Mouse (Mus musculus): ENCODE data around the gene BC049715. TPM values are rescaled to one million over a fixed set of nuclear protein-coding genes. Genes with fewer than 3 reads are reported as not detected.
"Not testable (repeated sequence)": the region's sequence is repeated elsewhere in the genome, so short reads cannot be mapped to it uniquely, and the experiment has no call there.

Gene BC049715
- total RNA-seq (2014; fragmentation: Nextera tagmentation), result 0.96 and 1.2 TPM in 2 replicates
- 1.0 and 2.5 TPM in 2 replicates for total RNA-seq (2017)

DNA sequence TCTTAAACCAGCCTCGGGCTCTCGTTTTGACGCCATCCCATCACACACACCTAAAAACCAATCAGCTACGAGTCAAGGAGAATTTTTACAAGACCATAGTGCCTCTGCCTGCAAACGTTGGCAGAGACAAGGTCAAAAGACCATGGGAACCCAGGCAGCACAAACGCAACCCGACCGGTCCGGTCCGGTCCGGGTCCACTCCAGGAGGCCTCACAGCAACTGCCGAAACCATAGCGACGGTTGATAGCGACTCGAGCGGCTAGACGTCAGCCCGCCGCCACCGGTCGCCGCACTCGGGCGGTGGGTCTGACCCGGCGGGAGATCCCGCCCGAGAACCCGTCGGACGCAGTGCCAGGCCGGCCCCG lies at the start of gene BC049715:
Gene BC049715 (plus strand): TSS at position 111 of the 365 bp plus-strand sequence.
- peak; percentile 10; the same call in 1 of the 2 replicates for ATAC-seq (replicated peaks; ENCODE audit: low FRiP score, low TSS enrichment, poor library complexity, severe bottlenecking)

DNA sequence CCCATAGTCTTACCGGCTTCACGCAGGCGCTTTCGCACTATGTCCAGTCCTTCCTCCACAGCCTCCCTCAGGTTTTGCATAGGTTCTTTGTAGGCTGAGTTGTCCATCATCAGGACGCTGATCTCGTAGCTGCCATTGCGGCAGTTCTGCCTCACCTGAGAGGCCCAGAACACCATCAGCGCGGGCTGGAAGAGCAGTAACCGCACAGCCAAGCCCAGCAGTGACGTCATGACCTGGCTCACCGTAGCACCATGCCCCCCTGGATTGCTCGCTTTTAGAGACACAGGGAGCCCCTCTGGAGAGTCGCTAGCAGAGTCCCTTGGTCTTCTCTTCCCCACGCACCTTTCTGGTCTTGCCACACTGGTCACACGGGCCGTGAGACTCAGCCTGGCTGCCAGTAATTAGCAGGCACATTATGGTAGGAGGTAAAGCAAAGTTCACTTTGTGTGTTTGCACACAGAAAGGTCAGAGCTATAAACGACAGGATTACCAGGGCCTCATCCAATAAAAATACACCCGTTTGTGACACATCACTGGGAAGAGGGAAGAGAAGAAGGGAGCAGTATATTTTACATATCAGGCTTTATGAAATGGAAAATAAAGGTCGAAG lies 45.9 kb upstream of the BC049715 start, which contains the start of gene Gucy2c:
Gene Gucy2c (minus strand): TSS at position 389 of the 610 bp plus-strand sequence.
- ATAC-seq (replicated peaks; ENCODE audit: low FRiP score, low TSS enrichment, poor library complexity, severe bottlenecking), result no peak

DNA sequence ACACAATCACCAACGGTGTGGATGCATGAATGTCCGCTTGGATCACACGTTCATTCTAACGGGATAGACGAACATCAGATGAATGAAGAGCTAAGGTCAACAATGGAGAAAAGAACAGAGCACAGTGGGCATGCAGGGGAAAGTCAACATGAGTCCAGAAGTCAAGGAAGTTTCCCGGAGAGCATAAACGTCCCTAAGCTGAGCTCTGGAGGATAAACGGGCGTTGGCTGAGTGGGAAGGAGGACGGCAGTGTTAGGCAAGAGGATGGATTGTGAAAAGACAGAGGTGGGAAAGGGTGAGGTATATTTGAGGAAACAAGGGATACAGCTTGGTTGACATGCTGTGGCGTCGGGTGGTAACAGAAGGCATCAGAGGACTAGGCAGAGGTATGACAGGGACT lies 45.3 kb upstream of the BC049715 start:
- ATAC-seq (replicated peaks; ENCODE audit: low FRiP score, low TSS enrichment, poor library complexity, severe bottlenecking), result no peak

DNA sequence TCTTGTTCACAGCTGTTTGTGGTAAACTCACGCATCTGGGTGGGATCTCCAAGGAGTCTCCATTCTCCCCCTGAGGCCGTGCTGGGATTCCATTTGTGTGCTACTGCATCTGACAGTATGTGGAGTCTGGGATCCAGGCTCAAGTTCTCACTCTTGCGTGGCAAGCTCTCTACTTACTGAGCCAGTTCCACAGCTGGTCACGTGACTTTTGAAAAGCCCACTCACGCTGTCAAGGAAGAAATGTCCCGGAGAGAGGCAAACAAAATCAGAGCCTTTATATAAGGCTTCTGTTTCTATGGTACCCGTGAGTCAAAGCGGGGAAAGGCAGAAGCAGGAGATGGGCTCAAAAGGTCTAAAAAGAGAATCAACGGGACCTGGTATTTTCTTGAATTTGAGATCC lies 44.7 kb upstream of the BC049715 start:
- ATAC-seq (replicated peaks; ENCODE audit: low FRiP score, low TSS enrichment, poor library complexity, severe bottlenecking), result no peak

DNA sequence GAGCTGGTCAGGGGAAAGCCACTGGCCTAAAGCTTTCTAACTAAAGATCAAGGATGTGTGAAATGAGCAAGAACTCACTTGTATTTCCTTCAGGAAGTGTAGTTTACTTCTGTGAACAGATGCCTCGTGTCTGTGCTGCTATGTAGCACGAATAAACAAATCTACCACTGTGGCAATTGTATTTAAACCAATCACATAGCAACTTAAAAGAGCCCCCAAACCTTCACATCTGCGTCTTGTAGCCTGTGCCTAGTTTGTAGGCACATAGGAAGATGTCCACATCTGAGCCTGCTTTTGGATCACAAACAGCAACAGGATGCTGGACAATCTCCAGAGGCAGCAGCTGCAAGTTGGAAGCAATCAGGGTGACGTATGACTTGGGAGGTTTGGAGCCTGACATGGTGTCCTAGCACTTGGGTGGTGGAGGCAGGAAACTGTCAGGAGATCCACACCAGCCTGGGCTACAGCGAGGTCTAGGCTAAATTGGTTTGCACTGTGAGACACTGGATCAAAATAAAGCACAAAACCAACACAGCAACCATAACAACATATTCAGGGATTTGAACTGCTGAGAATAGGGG lies 37.9 kb upstream of the BC049715 start:
- no peak for ATAC-seq (replicated peaks; ENCODE audit: low FRiP score, low TSS enrichment, poor library complexity, severe bottlenecking)

DNA sequence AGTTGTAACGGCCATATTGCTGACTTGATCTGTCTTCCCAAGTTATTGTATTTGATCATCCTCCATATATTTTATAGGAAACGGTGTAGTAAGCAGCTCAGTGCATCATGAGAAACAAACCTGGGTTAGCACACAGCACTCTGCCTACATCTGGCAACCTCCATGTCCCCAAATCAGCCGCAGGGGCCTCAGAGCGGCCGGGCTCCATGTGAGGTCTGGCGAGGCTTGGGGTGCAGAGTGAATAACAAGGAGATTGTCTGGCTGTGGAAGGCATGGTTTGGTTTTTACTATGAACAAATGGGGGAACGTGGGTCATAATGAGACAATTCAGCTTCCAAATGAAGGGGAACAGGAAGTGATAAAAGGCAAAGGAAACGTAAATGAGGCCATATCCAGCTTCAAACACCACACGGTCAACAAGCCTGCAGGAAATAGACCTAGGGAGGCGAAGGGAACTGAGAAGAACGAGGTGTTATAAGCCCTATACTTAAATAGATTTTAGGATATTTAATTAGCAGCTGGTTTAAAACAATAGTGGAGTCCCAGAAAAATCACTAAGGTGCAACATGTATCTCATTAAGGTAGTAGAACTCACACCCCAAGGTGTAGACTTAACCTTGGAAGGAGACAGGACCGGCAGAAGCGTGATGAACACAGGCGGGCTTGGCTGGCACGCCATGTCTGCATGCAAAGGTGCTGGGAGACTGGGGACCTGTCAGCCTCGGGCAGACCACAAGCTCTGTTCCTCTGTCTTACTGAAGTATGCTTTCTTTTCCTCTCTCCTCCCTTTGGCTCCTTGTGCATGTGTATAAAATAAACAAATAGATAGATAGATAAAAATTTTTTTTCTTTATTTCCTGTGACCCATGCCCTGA lies 34.3 kb upstream of the BC049715 start:
- ATAC-seq (replicated peaks; ENCODE audit: low FRiP score, low TSS enrichment, poor library complexity, severe bottlenecking), result peak; percentile 43

DNA sequence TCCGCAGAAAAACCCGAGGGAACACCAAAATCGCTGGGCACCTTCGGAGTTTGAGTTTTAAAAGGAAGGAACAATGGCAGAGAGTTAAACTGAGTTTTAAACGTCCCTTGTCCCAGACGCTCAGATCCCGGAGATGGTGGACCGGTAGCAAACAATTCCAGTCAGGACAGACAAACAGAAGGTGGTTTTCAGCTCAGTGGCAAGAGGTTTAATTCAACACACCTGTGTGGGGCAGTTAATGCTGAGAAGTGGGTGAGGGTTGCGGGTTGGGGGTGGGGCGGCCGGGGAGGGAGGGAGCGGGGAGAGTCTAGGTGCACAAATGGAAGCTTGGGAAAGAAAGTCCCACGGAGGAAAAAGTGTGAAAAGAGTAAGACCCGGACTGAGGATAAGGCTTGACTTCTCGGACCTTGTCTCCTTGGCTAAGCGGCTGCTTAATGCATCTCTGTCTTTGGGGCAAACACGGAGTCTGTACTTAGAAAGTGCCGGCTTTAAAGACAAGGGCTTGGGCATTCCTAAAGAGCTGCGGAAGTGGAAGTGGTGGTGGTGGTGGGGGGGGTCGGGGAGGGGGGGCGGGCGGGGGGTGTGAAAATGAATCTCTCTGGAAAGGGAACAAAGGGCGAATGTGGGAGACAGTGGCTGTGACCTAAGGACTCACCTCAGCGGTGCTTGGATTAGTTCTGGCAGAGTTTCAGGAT lies 33.4 kb upstream of the BC049715 start:
- ATAC-seq (replicated peaks; ENCODE audit: low FRiP score, low TSS enrichment, poor library complexity, severe bottlenecking), result no peak

DNA sequence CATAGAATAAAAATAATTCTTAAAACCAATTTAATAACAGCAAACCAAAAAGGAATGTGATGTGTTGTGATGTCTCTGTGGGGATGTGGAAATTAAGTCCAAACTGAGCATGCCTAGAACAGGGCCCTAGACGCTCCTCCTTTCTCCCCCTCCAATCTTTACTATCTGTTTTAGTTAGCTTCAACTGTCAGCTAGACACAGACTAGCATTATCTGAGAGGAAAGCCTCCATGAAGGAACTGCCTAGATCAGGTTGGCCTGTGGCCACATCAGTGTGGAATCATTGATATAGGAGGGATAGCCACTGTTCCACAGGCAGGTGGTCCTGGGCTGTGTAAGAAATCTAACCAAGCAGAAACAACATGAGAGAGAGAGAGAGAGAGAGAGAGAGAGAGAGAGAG lies 32.3 kb upstream of the BC049715 start:
- peak; percentile 81 for ATAC-seq (replicated peaks; ENCODE audit: low FRiP score, low TSS enrichment, poor library complexity, severe bottlenecking)

DNA sequence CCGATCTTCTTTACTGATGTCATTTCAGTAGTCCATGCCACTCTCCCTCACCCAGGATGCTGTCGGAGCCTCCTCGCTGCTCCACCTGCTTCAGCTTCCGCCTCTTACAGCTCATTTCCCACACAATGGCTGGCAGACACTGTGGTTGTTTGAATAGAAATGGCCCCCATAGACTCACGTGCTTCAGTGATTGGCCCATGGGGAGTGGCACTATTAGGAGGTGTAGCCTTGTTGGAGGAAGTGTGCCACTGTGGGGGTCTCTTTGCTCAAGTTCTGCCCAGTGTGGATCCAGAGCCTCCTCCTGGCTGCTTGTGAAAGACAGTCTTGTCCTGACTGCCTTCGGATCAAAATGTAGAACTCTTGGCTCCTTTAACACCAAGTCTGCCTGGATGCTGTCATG lies 31.6 kb upstream of the BC049715 start:
- ATAC-seq (replicated peaks; ENCODE audit: low FRiP score, low TSS enrichment, poor library complexity, severe bottlenecking), result no peak

DNA sequence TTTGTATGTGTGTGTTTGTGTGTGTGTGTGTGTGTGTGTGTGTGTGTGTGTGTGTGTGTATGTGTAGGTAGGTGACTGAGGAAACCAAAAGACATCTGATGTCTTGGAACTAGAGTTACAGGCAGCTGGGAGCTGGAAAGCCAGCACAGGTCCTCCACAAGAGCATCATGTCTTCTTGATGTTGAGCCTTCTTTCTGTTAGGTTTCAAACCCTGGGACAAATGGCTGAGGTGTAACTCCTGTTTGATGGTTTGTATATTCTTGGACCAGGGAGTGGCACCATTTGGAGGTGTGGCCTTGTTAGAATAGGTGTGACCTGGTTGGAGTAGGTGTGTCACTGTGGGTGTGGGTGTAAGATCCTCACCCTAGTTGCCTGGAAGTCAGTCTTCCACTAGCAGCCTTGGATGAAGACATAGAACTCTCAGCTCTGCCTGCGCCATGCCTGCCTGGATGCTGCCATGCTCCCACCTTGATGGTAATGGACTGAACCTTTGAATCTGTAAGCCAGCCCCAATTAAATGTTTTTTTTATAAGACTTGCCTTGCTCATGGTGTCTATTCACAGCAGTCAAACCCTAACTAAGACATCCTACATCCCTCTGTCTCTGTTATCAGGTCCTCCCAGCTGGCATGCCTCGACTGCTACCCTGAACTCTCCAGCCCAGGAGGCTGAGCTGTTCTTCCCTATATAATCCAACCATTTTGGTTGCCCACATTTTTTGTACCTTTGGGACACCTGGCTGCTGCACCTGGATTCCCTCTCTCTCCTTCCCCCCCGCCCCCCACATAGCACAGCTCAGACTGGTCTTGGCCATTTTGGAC lies 29.3 kb upstream of the BC049715 start:
- not testable (repeated sequence) for ATAC-seq (replicated peaks; ENCODE audit: low FRiP score, low TSS enrichment, poor library complexity, severe bottlenecking)

DNA sequence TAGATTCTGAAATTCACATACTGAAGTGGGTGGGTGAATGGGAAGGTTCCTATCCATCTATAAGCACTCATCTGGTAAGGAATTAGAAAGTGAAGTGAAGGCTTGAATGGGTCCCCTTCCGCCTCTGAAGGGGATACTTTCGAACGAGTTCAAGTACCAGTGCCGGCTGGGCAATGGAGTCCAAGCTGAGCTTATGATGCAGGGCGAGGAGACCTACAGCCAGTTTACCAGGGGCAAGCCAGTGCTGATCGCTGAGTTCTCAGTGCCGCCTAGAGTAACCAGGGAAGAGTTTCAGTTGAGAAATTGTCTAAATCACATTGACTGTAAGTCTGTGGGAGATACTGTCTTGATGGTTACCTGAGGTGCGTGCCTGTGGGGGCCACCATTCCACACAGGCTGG lies 26.7 kb upstream of the BC049715 start:
- no peak for ATAC-seq (replicated peaks; ENCODE audit: low FRiP score, low TSS enrichment, poor library complexity, severe bottlenecking)

DNA sequence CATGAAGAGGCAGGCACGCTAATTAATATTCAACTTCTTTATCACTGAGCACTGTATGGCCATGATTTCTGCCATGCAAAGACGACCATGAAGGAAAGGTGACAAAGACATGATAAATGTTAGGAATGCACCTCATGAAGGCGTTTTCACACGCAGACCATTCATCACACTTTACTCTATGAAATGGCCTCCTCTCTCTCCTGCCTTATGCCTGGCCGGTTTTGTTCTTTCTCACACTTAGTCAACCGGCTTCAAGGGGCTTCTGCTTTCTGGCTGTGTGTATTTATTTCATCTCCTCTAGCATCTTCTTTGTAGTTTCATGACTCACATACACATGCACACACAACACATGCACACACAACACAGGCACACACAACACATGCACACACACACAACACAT lies 26.2 kb upstream of the BC049715 start:
- ATAC-seq (replicated peaks; ENCODE audit: low FRiP score, low TSS enrichment, poor library complexity, severe bottlenecking), result no peak

DNA sequence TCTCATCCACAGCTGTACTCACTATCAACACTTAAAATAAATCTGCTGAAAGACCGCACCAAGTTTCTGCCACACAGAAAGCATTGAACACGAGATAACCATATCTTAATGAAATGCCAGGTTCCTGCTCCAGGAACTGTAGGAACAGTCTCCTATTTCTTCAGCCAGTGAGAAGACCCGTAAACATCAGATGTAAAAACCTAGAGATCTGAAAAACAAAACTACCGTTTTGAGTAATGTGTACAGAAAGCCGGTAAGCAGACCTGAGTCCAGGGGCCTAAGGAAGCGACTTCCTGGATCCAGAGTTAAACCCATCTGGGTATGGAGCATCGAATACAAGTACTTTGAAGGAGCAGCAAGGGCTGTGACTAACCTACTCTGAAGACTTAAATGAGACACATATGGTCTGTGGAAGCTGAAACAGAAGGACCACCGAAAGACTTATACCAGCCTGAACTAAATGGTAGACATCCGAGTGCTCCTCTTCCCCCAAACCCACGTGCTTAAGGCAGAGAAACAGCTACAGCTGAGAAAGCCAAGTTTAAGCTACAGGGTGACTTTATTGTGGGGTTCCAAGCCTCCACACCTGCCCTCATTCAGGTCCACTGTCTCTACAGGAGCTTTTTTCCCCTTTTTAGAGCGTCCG lies 24.2 kb upstream of the BC049715 start:
- ATAC-seq (replicated peaks; ENCODE audit: low FRiP score, low TSS enrichment, poor library complexity, severe bottlenecking), result peak; percentile 6

DNA sequence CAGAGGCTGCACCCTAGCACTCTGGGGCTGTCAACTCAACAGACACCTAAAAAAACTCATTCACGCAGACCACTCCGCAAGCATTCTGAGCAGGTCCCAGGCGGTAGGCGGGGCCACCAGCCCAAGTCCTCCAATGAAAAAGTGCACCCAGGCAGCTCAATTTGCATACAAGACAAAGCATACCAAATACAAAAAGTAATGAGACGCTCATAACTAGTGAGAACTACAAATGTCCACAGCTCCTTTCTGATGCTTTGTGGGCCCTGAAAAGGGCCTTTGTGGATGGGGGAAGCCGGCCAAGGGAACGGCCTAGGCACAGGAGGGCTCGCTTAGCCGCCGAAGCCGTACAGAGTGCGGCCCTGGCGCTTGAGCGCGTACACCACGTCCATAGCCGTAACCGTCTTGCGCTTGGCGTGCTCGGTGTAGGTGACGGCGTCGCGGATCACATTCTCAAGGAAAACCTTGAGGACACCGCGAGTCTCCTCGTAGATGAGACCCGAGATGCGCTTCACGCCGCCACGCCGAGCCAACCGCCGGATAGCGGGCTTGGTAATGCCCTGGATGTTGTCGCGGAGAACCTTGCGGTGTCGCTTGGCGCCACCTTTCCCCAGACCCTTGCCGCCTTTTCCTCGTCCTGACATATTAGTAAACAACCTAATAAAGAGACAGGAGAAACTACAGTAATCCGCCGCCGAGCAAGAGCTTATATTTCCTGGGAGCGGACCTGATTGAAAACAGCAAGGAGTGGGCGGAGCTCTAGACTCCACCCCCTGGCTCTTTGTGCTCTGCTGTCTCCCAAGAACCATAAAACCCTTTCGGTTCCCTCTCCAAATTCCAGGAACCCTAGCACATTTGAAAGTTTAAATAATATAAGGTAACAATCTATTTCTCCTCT lies 23.4 kb upstream of the BC049715 start, which contains the start of gene Hist4h4:
Gene Hist4h4 (minus strand): TSS at position 677 of the 895 bp plus-strand sequence.
- ATAC-seq (replicated peaks; ENCODE audit: low FRiP score, low TSS enrichment, poor library complexity, severe bottlenecking), result peak; percentile 68

DNA sequence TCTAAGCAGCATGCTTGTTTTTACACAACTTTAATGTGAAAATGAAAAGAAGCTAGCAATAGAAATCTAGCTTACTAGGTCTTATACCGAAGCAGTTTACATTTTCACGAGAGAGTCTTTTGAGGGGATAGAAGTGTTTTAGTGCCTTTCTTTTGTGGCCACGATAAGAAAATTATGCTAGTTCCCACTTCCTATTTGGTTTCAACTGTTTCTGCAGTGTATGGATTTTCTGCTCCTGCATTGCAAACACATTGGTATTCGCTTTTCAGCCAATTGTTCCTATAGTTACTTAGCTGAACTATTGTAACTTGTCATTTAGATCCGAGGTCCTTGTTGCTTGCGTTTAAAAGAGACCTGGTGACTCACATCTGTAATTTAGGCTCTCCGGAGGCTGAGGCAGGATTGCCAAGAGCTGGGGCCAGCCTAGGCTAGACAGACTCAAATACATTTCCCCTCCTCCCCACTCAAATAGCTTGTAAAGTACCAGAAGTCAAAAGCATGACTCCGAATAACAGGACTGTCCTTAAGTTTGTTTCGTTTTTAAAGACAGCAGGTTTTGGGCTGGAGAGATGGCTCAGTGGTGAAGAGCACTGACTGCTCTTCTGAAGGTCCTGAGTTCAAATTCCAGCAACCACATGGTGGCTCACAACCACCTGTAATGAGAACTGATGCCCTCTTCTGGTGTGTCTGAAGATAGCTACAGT lies 22.6 kb upstream of the BC049715 start:
- ATAC-seq (replicated peaks; ENCODE audit: low FRiP score, low TSS enrichment, poor library complexity, severe bottlenecking), result no peak

DNA sequence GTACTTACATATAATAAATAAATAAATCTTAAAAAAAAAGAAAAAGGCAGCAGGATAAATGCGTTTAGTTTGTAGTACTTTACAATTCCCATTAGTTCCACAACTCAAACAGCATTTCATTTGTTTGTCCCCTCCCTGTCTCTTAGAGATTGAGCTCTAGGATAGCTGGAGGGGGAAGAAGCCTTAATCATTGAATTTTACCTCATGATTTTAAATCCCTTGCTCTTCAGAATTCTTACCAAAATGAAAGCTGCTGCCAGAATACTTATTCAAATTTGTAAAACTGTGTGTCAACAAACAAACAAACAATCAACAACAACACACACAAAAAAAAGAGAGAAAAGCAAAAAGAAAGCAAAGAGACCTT lies 22.0 kb upstream of the BC049715 start:
- ATAC-seq (replicated peaks; ENCODE audit: low FRiP score, low TSS enrichment, poor library complexity, severe bottlenecking), result no peak

DNA sequence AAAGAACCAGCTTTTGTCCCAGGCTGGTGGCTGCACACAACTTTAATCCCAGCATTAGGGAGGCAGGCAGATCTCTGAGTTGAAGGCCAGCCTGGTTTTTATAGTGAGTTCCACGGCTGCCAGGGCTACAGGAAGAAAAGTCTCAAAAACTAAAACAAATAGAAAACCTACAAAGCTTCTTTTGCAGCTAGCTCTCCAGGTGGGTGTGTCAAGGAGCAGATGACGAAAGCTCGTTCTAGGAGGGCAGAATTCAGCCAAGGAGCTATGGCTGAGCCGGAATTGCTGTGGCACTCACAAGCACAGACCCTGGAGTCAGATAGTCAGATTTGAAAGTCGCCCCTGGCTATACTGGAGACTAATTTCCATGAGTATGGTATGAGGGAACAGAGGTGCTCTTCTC lies 20.6 kb upstream of the BC049715 start:
- no peak for ATAC-seq (replicated peaks; ENCODE audit: low FRiP score, low TSS enrichment, poor library complexity, severe bottlenecking)

Data from megakaryocyte-erythroid progenitor cell, adult 5-6 weeks (primary cell).